Mouse (Mus musculus): ENCODE results near the gene Tenm4. TPM values are rescaled to one million over a fixed set of nuclear protein-coding genes. Genes with fewer than 3 reads are reported as not detected.
A peak's percentile ranks its signal among the peaks of the same experiment; 100 is the strongest.

The Tenm4 gene
- total and polyA plus RNA-seq, 3 experiments: 0.03 to 0.26 (median 0.04) TPM

GRCm38 (mm10) chr7:96654206-96654605 is 483.2 kb downstream of the Tenm4 start:
- Histone ChIP-seq H3K36me3 (replicated peaks in 1 of 2; ENCODE audit: control insufficient read depth in 1 of 2, insufficient read depth in 1 of 2, low read length in 1 of 2) (no peaks in the 10 kb centered on the region), H3K27me3 (replicated peaks) (no peaks in the 10 kb centered on the region), H3K27ac (ENCODE audit: insufficient read depth, low read depth) (no peak overlapping the region), H3K4me3 (replicated peaks in 1 of 3; ENCODE audit: low read depth in 2 of 3, low read length in 2 of 3, poor library complexity in 1 of 3) (no peak overlapping the region), H3K4me2 (ENCODE audit: insufficient read depth, low read depth, poor library complexity, severe bottlenecking) (no peak overlapping the region), H3K79me2 (replicated peaks; ENCODE audit: control insufficient read depth, extremely low read depth, insufficient read depth, poor library complexity, severe bottlenecking) (no peaks in the 10 kb centered on the region), H3K4me1 (ENCODE audit: control insufficient read depth in 1 of 2, insufficient read depth in 2 of 2) (peaks cover 0 to 48% of the 10 kb centered on the region in 2 experiments; a peak in 2 of 4 replicates), H3K9me3 (replicated peaks; ENCODE audit: low read length) (no peaks in the 10 kb centered on the region), H3K9ac (ENCODE audit: insufficient read depth, low read depth) (no peak overlapping the region)
- DNase-seq (ENCODE audit: extremely low read depth): peak; percentile 20
- TF ChIP-seq ZNF384 (IDR thresholded peaks at IDR 0.05; ENCODE audit: low read depth, low read length) (no peak), USF2 (conservative IDR thresholded peaks at IDR 0.05; ENCODE audit: low read depth, low read length) (no peak), E2F4 (IDR thresholded peaks at IDR 0.05; ENCODE audit: insufficient replicate concordance, low read depth, low read length) (no peak), NELFE (IDR thresholded peaks at IDR 0.05; ENCODE audit: low read depth, low read length) (no peak), CHD2 (IDR thresholded peaks at IDR 0.05; ENCODE audit: low read length) (no peak), CTCF (conservative IDR thresholded peaks at IDR 0.05 in 1 of 2, IDR thresholded peaks at IDR 0.05 in 1 of 2; ENCODE audit: low read depth in 2 of 2, low read length in 2 of 2) (peak; percentile 43), MYC (IDR thresholded peaks at IDR 0.05; ENCODE audit: low read depth, low read length) (no peak)
- dilution Hi-C loops (cut with MboI; ENCODE audit: extremely low pct_ligation_motif_present, extremely low pct_unique_long_range_greater_than_20kb, low sequenced_read_pairs) (no loop called here), in situ Hi-C loops (cut with MboI; ENCODE audit: low pct_ligation_motif_present, low pct_unique_long_range_greater_than_20kb, low sequenced_read_pairs) (no loop called here)

- Histone ChIP-seq H3K4me2 (ENCODE audit: insufficient read depth, low read depth, poor library complexity, severe bottlenecking) (no peak overlapping the region), H3K4me1 (ENCODE audit: control insufficient read depth in 1 of 2, insufficient read depth in 2 of 2) (peaks cover 0 to 48% of the 10 kb centered on the region in 2 experiments; a peak in 2 of 4 replicates), H3K9me3 (replicated peaks; ENCODE audit: low read length) (no peaks in the 10 kb centered on the region), H3K79me2 (replicated peaks; ENCODE audit: control insufficient read depth, extremely low read depth, insufficient read depth, poor library complexity, severe bottlenecking) (no peaks in the 10 kb centered on the region), H3K9ac (ENCODE audit: insufficient read depth, low read depth) (no peak overlapping the region), H3K27me3 (replicated peaks) (no peaks in the 10 kb centered on the region), H3K4me3 (replicated peaks in 1 of 3; ENCODE audit: low read depth in 2 of 3, low read length in 2 of 3, poor library complexity in 1 of 3) (no peak overlapping the region), H3K36me3 (replicated peaks in 1 of 2; ENCODE audit: control insufficient read depth in 1 of 2, insufficient read depth in 1 of 2, low read length in 1 of 2) (no peaks in the 10 kb centered on the region), H3K27ac (ENCODE audit: insufficient read depth, low read depth) (no peak overlapping the region)
- no peak for DNase-seq (ENCODE audit: extremely low read depth)
- in situ Hi-C loops (cut with MboI; ENCODE audit: low pct_ligation_motif_present, low pct_unique_long_range_greater_than_20kb, low sequenced_read_pairs) (no loop called here), dilution Hi-C loops (cut with MboI; ENCODE audit: extremely low pct_ligation_motif_present, extremely low pct_unique_long_range_greater_than_20kb, low sequenced_read_pairs) (no loop called here)
- TF ChIP-seq KAT2A (IDR thresholded peaks at IDR 0.05; ENCODE audit: insufficient replicate concordance, low read length) (no peak), NELFE (IDR thresholded peaks at IDR 0.05; ENCODE audit: low read depth, low read length) (no peak), USF1 (IDR thresholded peaks at IDR 0.05; ENCODE audit: low read depth, low read length) (no peak), TBP (conservative IDR thresholded peaks at IDR 0.05; ENCODE audit: low read depth, low read length) (no peak), POLR2AphosphoS2 (IDR thresholded peaks at IDR 0.05; ENCODE audit: low read depth, low read length) (no peak), SMC3 (IDR thresholded peaks at IDR 0.05; ENCODE audit: low read depth, low read length) (no peak), ZNF384 (IDR thresholded peaks at IDR 0.05; ENCODE audit: low read depth, low read length) (no peak), POLR2A (IDR thresholded peaks at IDR 0.05; ENCODE audit: low read depth, low read length) (no peak), E2F4 (IDR thresholded peaks at IDR 0.05; ENCODE audit: insufficient replicate concordance, low read depth, low read length) (no peak), RCOR1 (conservative IDR thresholded peaks at IDR 0.05; ENCODE audit: low read depth, low read length) (no peak), MAFK (IDR thresholded peaks at IDR 0.05; ENCODE audit: insufficient replicate concordance, low read length) (no peak), JUN (IDR thresholded peaks at IDR 0.05; ENCODE audit: insufficient read depth, low read depth, low read length) (no peak), JUND (conservative IDR thresholded peaks at IDR 0.05; ENCODE audit: low read depth, low read length) (no peak), ZC3H11A (IDR thresholded peaks at IDR 0.05; ENCODE audit: low read depth, low read length) (no peak), HCFC1 (IDR thresholded peaks at IDR 0.05; ENCODE audit: low read depth, low read length) (no peak), SIN3A (IDR thresholded peaks at IDR 0.05; ENCODE audit: low read length) (no peak)
Observed at GRCm38 (mm10) chr7:96655096-96655716, 484.2 kb downstream of the Tenm4 start.

Data from CH12.LX (cell line).